Mouse (Mus musculus) gastrocnemius, adult 18-20 months (tissue): ENCODE data around the gene Cabp4. TPM values are rescaled to one million over a fixed set of nuclear protein-coding genes. Genes with fewer than 3 reads are reported as not detected.

Source experiments
- DNase-seq: peaks from one replicate; pipeline ENCODE4 v3.0.0; 2021; ENCODE audit warnings: low spot score
- long read RNA-seq, 2 experiments: library from polyadenylated mRNA; stranded (forward); transcript quantifications; one replicate each; pipeline ENCODE4 v2.0.0; 2021
- total RNA-seq, 2 experiments: library from RNA; stranded (reverse); gene quantifications; 2 replicates each; pipeline ENCODE4 v1.2.3; 2021

The Cabp4 gene
- total RNA-seq = not detected
- long read RNA-seq, experiment 1 = 0 reads
- long read RNA-seq, experiment 2 = 0 reads

- DNase-seq = no peak
Observed at GRCm38 (mm10) chr19:4143759-4144268, at the start of gene Cabp4. Gene Cabp4, minus strand, starts transcription at chr19:4144033.

- no peak for DNase-seq
Observed at GRCm38 (mm10) chr19:4193129-4193528, 49.3 kb upstream of the Cabp4 start.

- DNase-seq = no peak
Observed at GRCm38 (mm10) chr19:4192251-4192985, 48.6 kb upstream of the Cabp4 start.

DNA sequence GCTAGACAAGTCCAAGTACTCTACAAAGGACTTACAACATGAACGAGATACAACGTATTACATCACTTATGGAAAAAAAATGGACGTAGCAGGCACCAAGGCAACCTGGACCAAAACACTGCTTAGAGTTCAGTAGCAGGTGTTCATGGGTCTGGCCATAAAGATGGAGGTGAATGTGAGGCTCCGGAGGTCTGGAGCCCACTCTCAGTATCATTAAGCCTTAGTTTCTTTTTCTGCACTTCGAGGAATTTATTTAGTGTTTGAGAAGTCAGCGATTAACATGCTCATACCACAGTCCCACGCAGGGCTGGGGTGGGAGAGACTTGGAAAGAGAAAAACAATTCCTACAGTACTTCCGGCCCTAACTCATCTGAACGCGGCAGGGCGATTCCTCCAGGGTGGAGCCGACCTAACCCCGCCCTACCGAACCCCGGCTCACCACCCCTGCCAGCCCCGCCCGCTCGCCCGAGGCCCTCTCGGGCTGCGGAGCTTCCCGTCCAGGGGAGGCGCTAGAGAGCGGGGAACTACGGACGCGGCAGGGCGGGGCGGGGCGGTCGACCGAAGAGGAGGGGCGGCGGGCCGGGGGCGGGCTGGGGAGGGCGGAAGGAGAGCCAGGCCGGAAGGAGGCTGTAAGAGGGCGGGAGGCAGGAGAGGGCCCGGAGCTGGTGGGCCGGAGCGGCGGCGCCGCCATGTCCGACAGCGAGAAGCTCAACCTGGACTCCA is 47.9 kb upstream of the Cabp4 start, which contains the start of gene Ppp1ca:
TSS of gene Ppp1ca (plus strand) at position 538 of the 723 bp plus-strand sequence.
- peak; percentile 96 for DNase-seq

GRCm38 (mm10) chr19:4190831-4191334 is 47.0 kb upstream of the Cabp4 start, which contains the start of gene Tbc1d10c:
Gene Tbc1d10c, minus strand, starts transcription at chr19:4191284.
- DNase-seq = no peak

DNA sequence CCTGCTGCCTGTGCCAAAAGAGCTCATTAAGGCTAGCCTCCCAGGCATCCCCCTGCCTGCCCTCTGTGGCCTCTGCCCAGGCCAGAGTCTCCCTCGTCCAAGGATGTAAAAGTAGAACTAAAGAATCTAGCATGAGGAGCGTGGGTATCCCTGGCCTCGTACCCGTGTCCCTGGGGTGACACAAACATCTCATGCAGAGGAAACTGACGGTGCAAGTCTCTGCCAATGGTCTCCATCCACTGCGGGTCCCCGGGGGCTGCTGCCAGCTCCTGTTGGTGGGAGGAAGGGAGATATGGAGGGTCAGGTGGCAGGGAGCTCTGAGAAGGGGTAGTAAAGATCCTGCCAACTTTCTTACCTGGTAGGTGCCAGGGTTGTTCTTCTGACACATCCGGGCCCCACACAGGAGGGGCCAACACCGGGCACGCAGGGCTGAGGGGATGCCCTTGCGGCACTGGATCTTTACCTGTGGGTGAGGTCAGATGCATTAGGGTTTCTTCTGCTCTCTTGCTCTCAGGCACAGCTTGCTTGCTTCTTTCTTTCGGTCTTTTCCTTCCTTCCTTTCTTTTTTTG is 45.3 kb upstream of the Cabp4 start:
- no peak for DNase-seq

DNA sequence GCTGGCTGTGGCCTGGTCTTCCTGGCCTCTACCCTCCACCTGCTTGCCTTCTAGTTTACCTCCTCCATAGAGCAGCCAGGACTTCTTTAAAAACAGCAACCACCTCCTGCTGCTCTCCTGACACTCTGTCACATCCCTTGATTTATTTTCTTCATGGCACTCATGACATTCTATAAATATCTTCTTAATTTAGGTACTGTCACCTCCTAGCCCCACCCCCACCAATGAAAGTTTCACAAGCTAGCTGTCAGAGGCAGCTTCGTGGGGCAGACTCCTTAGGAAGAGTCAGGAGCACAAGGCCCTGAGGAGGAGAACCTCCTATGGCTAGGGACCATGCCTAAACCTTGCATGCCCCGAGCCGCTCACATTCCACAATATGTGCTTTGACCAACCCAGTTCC is 43.5 kb upstream of the Cabp4 start:
- DNase-seq = peak; percentile 56

DNA sequence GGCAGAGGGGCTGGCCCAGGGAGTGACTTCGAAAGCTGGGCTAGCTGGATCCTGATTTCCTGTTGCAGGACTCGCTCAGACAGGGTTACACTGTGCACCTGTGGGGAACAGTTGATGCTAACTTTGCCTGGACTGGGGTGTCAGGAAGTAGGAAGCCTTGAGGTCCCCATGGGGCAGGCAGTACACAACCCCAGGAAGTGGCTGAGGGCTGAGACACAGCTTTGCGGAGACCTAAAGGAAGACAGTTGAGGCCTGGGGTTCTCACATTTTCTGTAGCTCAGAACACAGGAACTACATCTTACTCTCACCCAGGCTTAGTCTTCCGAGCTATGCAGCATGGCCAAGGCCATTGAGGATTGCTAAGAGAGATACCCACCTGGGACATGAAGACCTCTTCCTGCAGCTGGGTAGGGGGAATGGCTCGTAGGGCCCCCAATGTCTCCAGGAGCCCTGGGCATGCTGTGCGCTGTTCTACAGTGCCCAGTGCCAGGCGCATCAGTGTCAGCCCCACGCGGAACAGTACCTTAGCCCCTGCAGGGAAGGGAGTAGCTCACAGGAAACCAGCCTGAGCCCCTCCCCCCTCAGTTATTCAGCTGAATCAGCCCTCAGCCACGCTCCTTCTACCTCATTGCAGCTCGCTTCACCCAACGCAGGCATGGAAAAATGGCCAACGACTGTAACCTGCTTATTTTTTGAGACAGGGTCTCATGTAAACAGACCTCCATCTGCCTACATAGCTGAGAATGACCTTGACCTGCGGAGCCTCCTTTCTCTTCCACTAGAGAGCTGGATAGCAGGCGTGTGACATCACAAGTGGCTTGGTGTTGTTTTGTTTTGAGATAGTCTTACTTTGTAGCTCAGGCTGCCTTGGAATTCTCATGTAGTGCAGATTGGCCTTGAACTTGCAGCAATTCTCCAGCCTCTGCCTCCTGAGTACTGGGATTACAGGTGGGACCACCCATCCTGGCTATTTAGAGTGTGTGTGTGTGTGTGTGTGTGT is 41.4 kb upstream of the Cabp4 start:
- DNase-seq = no peak

- no peak for DNase-seq
Observed at GRCm38 (mm10) chr19:4183689-4184088, 39.9 kb upstream of the Cabp4 start.

GRCm38 (mm10) chr19:4181892-4182291 is 38.1 kb upstream of the Cabp4 start:
- peak; percentile 41 for DNase-seq

DNA sequence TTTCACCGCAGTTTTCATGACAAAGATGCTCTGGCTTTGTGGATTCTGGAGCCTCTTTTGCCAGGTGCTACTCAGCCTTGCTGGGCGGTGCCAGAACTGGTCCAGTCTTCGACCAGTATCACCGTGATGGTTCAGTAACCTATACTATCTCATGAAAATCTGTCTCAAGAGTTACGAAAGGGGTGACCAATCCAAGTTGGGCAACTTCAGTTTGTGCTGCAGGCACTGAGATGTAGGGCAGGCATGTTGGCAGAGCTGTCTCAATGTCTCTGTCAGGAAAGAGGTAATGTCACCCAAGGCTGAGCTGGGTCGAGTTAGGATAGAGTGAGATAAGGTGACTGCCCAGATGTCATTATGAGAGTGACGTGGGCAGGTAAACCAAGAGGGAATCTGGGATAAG is 36.6 kb upstream of the Cabp4 start:
- DNase-seq = no peak

GRCm38 (mm10) chr19:4175368-4175947 is 31.6 kb upstream of the Cabp4 start, which contains the start of gene Carns1:
Gene Carns1, minus strand, starts transcription at chr19:4175479.
- DNase-seq = peak; percentile 57

DNA sequence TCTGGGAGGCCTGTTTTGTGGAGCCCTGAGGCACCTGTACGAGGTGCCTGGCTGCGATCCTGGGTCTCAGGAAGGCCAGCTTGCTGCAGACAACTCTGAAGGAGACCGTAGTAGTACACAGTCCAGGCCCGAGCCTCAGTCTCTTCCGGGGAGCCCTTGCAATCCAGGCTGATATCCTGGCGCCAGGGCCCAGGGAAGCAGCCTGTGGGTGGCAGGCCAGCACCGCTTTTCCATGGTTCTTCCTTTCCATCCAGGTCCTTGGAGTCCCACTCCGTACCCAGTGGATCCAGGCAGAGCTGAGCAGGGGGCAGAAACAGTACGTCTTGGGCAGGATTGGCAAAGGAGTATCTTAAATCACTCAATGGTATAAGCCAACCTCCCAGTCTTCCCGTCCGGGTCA is 29.1 kb upstream of the Cabp4 start:
- no peak for DNase-seq

- DNase-seq = peak; percentile 43
Observed at GRCm38 (mm10) chr19:4171393-4172290, 27.8 kb upstream of the Cabp4 start.

GRCm38 (mm10) chr19:4170723-4171392 is 27.0 kb upstream of the Cabp4 start:
- DNase-seq = no peak

GRCm38 (mm10) chr19:4169810-4170209 is 26.0 kb upstream of the Cabp4 start:
- no peak for DNase-seq

DNA sequence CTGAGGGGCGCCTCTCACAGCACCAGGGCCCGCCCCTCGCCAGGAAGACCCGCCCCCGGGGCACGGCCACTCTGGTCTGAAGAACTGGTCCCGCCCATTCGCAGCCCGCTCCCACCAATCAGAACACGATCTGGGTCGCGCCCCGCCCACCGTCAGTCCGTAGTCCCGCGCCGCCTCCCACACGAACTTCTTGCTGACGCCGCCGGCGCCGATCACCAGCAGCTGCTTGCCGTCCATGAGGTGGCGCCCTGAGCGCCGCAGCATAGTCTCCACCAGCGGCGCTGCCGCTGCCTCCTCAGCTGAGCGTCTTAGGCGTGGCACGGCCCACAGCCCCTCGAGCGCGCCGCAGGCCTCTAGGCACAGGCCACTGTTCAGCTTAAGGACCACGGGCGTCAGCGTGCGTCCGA is 25.5 kb upstream of the Cabp4 start:
- peak; percentile 100 for DNase-seq

DNA sequence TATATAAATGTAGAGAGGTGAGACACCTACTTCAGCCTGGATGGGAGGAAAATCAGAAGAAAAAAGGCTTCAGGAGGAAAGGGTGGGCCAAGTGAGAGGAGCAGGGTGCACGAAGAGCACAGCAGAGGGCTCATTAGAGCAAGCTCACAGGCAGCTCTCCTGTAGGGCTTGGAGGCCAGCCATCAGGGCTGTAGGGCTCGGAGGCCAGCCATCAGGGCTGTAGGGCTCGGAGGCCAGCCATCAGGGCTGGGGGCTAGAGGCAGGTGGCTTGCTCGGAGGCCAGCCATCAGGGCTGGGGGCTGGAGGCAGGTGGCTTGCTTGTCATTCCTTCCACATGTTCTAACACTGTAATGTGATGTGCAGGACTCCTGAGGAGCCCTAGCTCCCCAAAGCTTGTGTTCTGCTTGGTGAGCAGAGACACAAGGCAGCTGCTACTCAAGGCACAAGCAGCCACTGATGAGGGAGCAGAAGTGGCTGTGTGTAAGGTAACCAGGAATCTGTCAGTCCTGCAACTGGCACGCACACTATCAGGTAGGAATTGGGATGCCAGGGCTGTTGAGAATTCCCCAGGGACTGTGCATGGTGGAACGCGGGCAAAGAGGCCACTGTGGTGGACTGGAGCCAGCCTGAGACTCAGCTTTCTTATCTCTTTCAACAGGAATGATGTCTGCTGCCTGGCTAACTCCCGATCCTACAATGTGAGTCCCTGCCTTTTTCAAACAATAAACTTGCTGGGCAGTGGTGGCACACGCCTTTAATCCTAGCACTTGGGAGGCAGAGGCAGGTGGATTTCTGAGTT is 23.0 kb upstream of the Cabp4 start:
- DNase-seq = no peak
